Mouse (Mus musculus) heart, adult 18-20 months (tissue): ENCODE results near the gene Gm6217. TPM values are rescaled to one million over a fixed set of nuclear protein-coding genes. Genes with fewer than 3 reads are reported as not detected.

ENCODE experiments used
- total RNA-seq, 2 experiments: library from RNA; stranded (reverse); gene quantifications; 2 replicates each; pipeline ENCODE4 v1.2.3; 2021

Gene Gm6217
- total RNA-seq, 2 experiments from 2014 or later: not detected

Other genes with a start within 250 kb of the Gm6217 start
- gene Mff, start 206.5 kb downstream of the Gm6217 start, total RNA-seq: 100 to 1,000 TPM; 162 to 180 TPM
- not detected for gene Tm4sf20, start 162.9 kb downstream of the Gm6217 start, total RNA-seq
- not detected for gene Gm47791, start 160.2 kb downstream of the Gm6217 start, total RNA-seq
- 10 to 100 TPM; 27.3 to 27.5 TPM for gene Agfg1, start 91.9 kb downstream of the Gm6217 start, total RNA-seq
- not detected for gene A030005L19Rik, start 18.1 kb downstream of the Gm6217 start, total RNA-seq
- not detected for gene A030014E15Rik, start 6.5 kb downstream of the Gm6217 start, total RNA-seq
- gene A030003K21Rik, start 12.0 kb upstream of the Gm6217 start, total RNA-seq: not detected
- gene Gm7544, start 24.6 kb upstream of the Gm6217 start, total RNA-seq: not detected
- gene Gm47955, start 28.9 kb upstream of the Gm6217 start, total RNA-seq: not detected
- not detected for gene Gm47959, start 69.1 kb upstream of the Gm6217 start, total RNA-seq
- under 1 TPM; 0.51 to 0.55 TPM for gene Slc19a3, start 107.0 kb upstream of the Gm6217 start, total RNA-seq
- gene Krtap28-10, start 111.1 kb upstream of the Gm6217 start, total RNA-seq: not detected
- not detected for gene Gm47969, start 113.5 kb upstream of the Gm6217 start, total RNA-seq
- gene A030005K14Rik, start 128.0 kb upstream of the Gm6217 start, total RNA-seq: not detected
- not detected for gene Krtap28-13, start 129.5 kb upstream of the Gm6217 start, total RNA-seq
- gene Ccl20, start 185.4 kb upstream of the Gm6217 start, total RNA-seq: under 1 TPM in 1 of 2 experiments, not detected in 1; 0.64 TPM
- gene Daw1, start 228.4 kb upstream of the Gm6217 start, total RNA-seq: not detected